Mouse (Mus musculus) kidney, adult 2 months (tissue): ENCODE data around the gene Ddx20. TPM values are rescaled to one million over a fixed set of nuclear protein-coding genes. Genes with fewer than 3 reads are reported as not detected.

Experiments used
- DNase-seq: peaks from one replicate; pipeline ENCODE4 v3.0.0; 2021
- H3K27ac ChIP-seq: fragments of 200-500 bp; 2 replicates; pipeline ENCODE4 v1.5.1; 2012; ENCODE audit warnings: low read depth, low read length, control low read depth, inconsistent platforms; ENCODE audit not compliant: insufficient read depth
- H3K27me3 ChIP-seq: fragments of 200-500 bp; replicated peaks from 2 replicates; pipeline ENCODE4 v1.6.1; 2012; ENCODE audit warnings: mild to moderate bottlenecking, moderate library complexity, low read length, inconsistent platforms; ENCODE audit not compliant: control insufficient read depth, insufficient read depth
- H3K36me3 ChIP-seq: fragments of 200-500 bp; 2 replicates; pipeline ENCODE4 v1.6.1; 2012; ENCODE audit warnings: mild to moderate bottlenecking, moderate library complexity, low read length, inconsistent platforms; ENCODE audit not compliant: control insufficient read depth, insufficient read depth
- H3K4me1 ChIP-seq: fragments of 200-500 bp; 2 replicates; pipeline ENCODE4 v1.6.1; 2011; ENCODE audit warnings: low read length; ENCODE audit not compliant: control insufficient read depth, insufficient read depth
- H3K4me3 ChIP-seq: fragments of 200-500 bp; 2 replicates; pipeline ENCODE4 v1.5.1; 2011; ENCODE audit warnings: mild to moderate bottlenecking, low read depth, low read length, control low read depth; ENCODE audit not compliant: insufficient read depth
- CTCF ChIP-seq: fragments of 200-500 bp; conservative IDR thresholded peaks from 2 replicates; pipeline ENCODE4 v1.5.1; 2011; ENCODE audit warnings: low read depth, mild to moderate bottlenecking, control low read depth, low read length, moderate library complexity, mixed read lengths; ENCODE audit not compliant: insufficient read depth, insufficient read length
- POLR2A ChIP-seq: fragments of 200-500 bp; IDR thresholded peaks from one replicate; pipeline ENCODE4 v1.6.1; 2011; ENCODE audit warnings: low read depth, low read length, control low read depth
- WGBS: fragments of 180-500 bp; shearing (Covaris S2); methylation state at CpG from one replicate; pipeline ENCODE4 v1.1.7; 2018; 5-methylcytosine and 5-hydroxymethylcytosine counted together
- polyA plus RNA-seq: library from polyadenylated mRNA; depleted of rRNA; stranded (reverse); fragments of >200 nt; gene quantifications from 2 replicates; pipeline ENCODE4 v1.2.3, GENCODE M21; 2012; rRNA removed

Gene Ddx20
- polyA plus RNA-seq, 1 experiment: 6.5 TPM

GRCm38 (mm10) chr3:105648889-105649567 is 38.3 kb downstream of the Ddx20 start:
- WGBS: 61% methylated on average over 8 of the region's 8 CpGs
- Histone ChIP-seq H3K4me1 (no peaks in the 10 kb centered on the region), H3K36me3 (no peaks in the 10 kb centered on the region), H3K27me3 (no peaks in the 10 kb centered on the region), H3K4me3 (no peak overlapping the region), H3K27ac (no peak overlapping the region)
- no peak for DNase-seq
- TF ChIP-seq CTCF (no peak), POLR2A (no peak)

DNA sequence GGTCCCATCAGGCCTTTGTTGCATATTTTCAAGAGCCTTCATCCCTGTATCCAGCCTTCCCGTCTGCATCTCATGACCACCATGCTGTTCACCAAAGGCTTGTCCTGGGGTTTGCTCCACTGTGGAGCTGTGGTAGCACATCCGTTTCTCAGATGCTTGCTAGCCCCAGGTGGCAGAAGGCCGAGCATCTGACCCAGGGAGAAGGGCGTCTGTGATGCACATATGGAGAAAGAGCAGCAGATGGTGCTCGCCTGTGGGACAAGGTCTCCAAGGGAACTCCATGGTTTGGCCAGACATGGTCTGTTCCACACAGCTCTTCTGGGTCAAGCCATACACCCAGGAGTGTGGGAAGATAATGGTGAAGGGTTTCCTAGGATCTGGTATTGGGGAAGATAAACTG is 43.8 kb downstream of the Ddx20 start:
- no peaks in the 10 kb centered on the region for H3K27me3 ChIP-seq
- WGBS: 86% methylated on average over 5 of the region's 5 CpGs
- H3K4me1 ChIP-seq: no peaks in the 10 kb centered on the region
- DNase-seq: no peak
- TF ChIP-seq CTCF (no peak), POLR2A (no peak)
- no peaks in the 10 kb centered on the region for H3K36me3 ChIP-seq
- H3K27ac ChIP-seq: no peak overlapping the region
- no peak overlapping the region for H3K4me3 ChIP-seq

DNA sequence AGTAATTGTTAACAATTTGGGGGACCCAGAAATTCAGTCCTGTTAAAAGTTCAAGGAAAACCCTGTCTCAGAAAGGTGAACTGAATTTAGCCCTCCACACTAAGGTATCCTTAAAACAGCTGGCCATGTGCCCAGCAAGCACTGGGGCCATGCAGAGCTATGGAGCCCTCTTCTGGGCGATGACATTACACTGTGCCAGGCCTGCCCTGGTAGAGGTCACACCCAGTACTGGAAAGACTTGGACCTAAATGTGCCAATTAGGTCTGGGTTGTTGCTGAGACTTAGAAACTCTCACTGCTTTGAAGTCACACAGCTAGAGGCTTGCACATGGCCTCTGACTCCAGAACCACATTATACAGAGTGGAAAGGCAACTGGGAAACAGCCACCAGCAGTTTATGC is 45.2 kb downstream of the Ddx20 start:
- no peak overlapping the region for H3K4me3 ChIP-seq
- WGBS: 18% methylated on average over 1 of the region's 1 CpGs
- no peaks in the 10 kb centered on the region for H3K27me3 ChIP-seq
- peak; percentile 41 for DNase-seq
- TF ChIP-seq CTCF: no peak; the same call in 1 of the 2 replicates
- TF ChIP-seq POLR2A: no peak
- H3K36me3 ChIP-seq: no peaks in the 10 kb centered on the region
- H3K4me1 ChIP-seq: no peaks in the 10 kb centered on the region
- no peak overlapping the region for H3K27ac ChIP-seq

- no peaks in the 10 kb centered on the region for H3K36me3 ChIP-seq
- TF ChIP-seq POLR2A: no peak
- TF ChIP-seq CTCF: no peak
- no peak overlapping the region for H3K4me3 ChIP-seq
- no peak overlapping the region for H3K27ac ChIP-seq
- no peaks in the 10 kb centered on the region for H3K4me1 ChIP-seq
- DNase-seq: no peak
- WGBS: 73% methylated on average over 3 of the region's 3 CpGs
- H3K27me3 ChIP-seq: no peaks in the 10 kb centered on the region
Measured at GRCm38 (mm10) chr3:105633021-105633420, 54.4 kb downstream of the Ddx20 start.

- Histone ChIP-seq H3K36me3 (no peaks in the 10 kb centered on the region), H3K4me3 (no peak overlapping the region), H3K27ac (no peak overlapping the region), H3K27me3 (no peaks in the 10 kb centered on the region), H3K4me1 (no peaks in the 10 kb centered on the region)
- TF ChIP-seq CTCF: no peak
- no peak for TF ChIP-seq POLR2A
- 58% methylated on average over 2 of the region's 2 CpGs for WGBS
- peak; percentile 8 for DNase-seq
Measured at GRCm38 (mm10) chr3:105632296-105632695, 55.1 kb downstream of the Ddx20 start.

Other genes with a start within 250 kb of the Ddx20 start
- gene Kcnd3, start 235.2 kb downstream of the Ddx20 start, polyA plus RNA-seq: 5.0 TPM in 2 replicates
- 0.61 and 0.64 TPM in 2 replicates for gene Inka2, start 17.0 kb upstream of the Ddx20 start, polyA plus RNA-seq
- 7.9 and 14.3 TPM in 2 replicates for gene Rap1a, start 113.8 kb upstream of the Ddx20 start, polyA plus RNA-seq
- 0.19 and 0.20 TPM in 2 replicates for gene Adora3, start 183.3 kb upstream of the Ddx20 start, polyA plus RNA-seq
- 0.28 TPM in 1 of 2 replicates, not detected in the other for gene Tmigd3, start 183.3 kb upstream of the Ddx20 start, polyA plus RNA-seq
- gene I830077J02Rik, start 245.1 kb upstream of the Ddx20 start, polyA plus RNA-seq: 0.57 and 1.4 TPM in 2 replicates